Mouse (Mus musculus) embryonic stem cell, embryonic (primary cell): ENCODE data around the gene Grm7.

ENCODE experiments used
- CTCF ChIA-PET, 4 experiments: fragments of 300-600 bp in 2 of 4; fragments of 350-600 bp in 2 of 4; sonication (Branson Sonifier 250); formaldehyde crosslinking; loops; one replicate each; lab custom pipeline; 2022; ENCODE audit warnings: inconsistent platforms in 2 of 4; lab: Charles Lee
- POLR2A ChIA-PET, 4 experiments: fragments of 300-600 bp in 2 of 4; fragments of 350-600 bp in 2 of 4; sonication (Branson Sonifier 250); formaldehyde crosslinking; loops; one replicate each; lab custom pipeline; 2022; ENCODE audit warnings: antibody characterized with exemption in 4 of 4, inconsistent platforms in 1 of 4; lab: Charles Lee

The Grm7 gene

GRCm38 (mm10) chr6:111486081-111486480 lies 840.7 kb downstream of the Grm7 start:
- CTCF ChIA-PET, result no interaction called here
- POLR2A ChIA-PET, result interaction anchor here in 1 of 4 experiments (0.7 kb wide), 1 partner anchor 40 kb away, joined by 3 read pairs; no protein-coding TSS in a partner anchor

DNA sequence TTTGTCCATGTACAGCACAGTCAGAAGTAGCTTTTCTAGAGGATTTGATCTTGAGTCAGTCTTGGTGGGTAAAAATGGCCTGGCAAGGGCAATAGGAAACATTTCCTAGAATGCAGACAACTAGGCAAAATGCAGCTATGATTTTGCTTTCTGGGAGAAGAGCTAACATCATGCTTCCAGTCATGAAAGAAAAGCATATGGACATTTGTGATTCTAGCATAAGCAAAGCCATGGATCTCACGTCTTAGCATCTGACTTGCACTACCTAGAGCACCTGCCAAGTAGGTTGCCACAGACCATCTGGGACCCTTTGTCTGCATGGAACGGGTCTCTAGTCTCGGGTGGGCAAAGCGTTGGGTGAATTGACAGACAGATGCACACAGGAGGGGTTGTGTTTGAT lies 842.2 kb downstream of the Grm7 start:
- ChIA-PET POLR2A (no interaction called here), CTCF (no interaction called here)

DNA sequence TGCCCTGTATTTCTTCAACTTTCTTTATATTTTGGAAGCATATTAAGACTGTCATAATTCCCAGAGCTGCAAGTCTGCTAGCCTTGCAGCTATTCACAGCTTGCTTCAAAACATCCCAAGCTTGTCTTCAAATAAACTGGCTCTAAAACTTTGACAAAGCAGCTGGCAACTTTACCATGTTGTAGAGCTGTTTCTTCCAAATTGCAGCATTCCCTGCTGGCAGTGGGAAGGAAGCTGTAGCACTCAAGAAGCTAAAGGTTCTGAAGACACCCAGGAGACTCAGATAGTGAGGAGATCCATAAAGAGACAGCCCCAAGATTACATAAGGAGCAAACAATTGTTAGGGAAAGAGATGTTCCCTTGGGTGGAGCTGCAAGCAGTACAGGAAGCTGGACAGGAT lies 846.8 kb downstream of the Grm7 start:
- POLR2A ChIA-PET, result interaction anchor here in 3 of 4 experiments (0.6 to 0.7 kb wide), 4 partner anchors 10 to 120 kb away, joined by 3 to 5 read pairs (median 3); no protein-coding TSS in a partner anchor

GRCm38 (mm10) chr6:111499542-111499941 lies 854.2 kb downstream of the Grm7 start:
- ChIA-PET CTCF (no interaction called here), POLR2A (no interaction called here)

More for the DNA sequence above, 846.8 kb downstream of the Grm7 start:
- CTCF ChIA-PET, result interaction anchor here in 1 of 4 experiments (0.7 kb wide), 1 partner anchor 192 kb away, joined by 9 read pairs; no protein-coding TSS in a partner anchor

- ChIA-PET CTCF (interaction anchor here in 2 of 4 experiments (0.6 to 0.7 kb wide), 2 partner anchors 45 to 287 kb away, joined by 3 to 4 read pairs; no protein-coding TSS in a partner anchor), POLR2A (no interaction called here)
Observed at GRCm38 (mm10) chr6:111510768-111511459, 865.5 kb downstream of the Grm7 start.

DNA sequence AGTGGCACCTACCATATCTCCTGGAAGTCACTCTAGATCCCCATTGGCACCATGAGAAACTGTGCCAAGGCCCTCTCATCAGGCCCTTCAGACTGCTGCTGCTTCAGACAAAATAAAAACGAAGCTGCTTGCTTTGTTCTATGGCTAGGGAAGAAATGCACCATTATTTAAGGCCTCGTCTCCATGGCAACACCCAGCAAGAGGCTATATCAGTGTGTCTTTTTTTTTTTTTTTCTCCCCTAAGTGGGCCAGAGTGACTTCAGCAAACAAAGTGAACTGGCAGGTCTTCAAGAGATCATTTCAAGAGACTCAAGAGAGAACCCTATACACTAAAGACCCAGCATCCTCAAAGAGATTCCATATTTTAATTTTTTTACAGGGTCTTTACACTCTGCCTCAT lies 867.0 kb downstream of the Grm7 start:
- CTCF ChIA-PET, result no interaction called here

GRCm38 (mm10) chr6:111521229-111521628 lies 875.8 kb downstream of the Grm7 start:
- ChIA-PET POLR2A (no interaction called here), CTCF (no interaction called here)

More for the DNA sequence above, 867.0 kb downstream of the Grm7 start:
- POLR2A ChIA-PET, result no interaction called here

DNA sequence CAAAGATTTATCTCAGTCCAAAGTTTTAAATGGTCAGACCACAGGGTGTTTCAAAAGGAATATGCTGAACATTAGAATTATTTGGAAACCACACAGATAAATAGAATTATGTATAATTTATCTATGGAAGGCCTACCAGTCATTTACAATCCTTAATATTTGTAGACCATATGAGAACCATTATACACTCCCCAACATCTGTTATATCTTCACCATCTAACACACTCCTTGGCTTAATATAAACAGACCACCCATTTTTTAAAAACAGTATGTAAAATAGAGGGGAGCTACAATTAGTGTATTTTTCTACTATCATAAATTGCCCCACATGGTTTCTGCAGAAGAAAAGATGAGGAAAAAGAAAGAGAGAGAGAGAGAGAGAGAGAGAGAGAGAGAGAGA lies 876.7 kb downstream of the Grm7 start:
- CTCF ChIA-PET, result no interaction called here
- POLR2A ChIA-PET, result no interaction called here

GRCm38 (mm10) chr6:111529985-111530384 lies 884.6 kb downstream of the Grm7 start:
- CTCF ChIA-PET, result no interaction called here

GRCm38 (mm10) chr6:111558588-111558987 lies 913.2 kb downstream of the Grm7 start:
- CTCF ChIA-PET, result no interaction called here
- POLR2A ChIA-PET, result no interaction called here

More at GRCm38 (mm10) chr6:111529985-111530384, 884.6 kb downstream of the Grm7 start:
- POLR2A ChIA-PET, result no interaction called here

DNA sequence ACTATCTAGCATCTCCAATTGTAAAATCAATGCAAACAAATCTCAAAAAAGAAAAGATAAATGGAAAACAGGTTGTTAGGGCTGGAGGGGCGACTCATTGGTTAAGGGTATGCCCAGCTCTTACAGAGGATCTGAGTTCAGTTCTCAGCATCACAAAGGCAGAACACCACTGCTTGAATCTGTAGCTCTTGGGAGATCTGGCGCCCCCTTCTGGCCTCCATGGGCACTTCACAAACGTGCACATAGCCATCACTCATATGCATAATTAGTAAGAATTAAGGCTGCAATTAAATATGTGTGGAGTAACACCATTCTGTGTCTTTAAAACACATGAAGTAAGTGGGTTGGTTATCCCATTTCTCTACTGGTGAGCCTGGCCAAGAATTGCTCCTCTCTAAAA lies 914.1 kb downstream of the Grm7 start:
- POLR2A ChIA-PET, result no interaction called here
- CTCF ChIA-PET, result interaction anchor here in 3 of 4 experiments (0.5 to 0.6 kb wide), 3 partner anchors 28 to 146 kb away, joined by 3 to 5 read pairs (median 4); no protein-coding TSS in a partner anchor

- POLR2A ChIA-PET, result no interaction called here
- CTCF ChIA-PET, result no interaction called here
Observed at GRCm38 (mm10) chr6:111561347-111561746, 916.0 kb downstream of the Grm7 start.

DNA sequence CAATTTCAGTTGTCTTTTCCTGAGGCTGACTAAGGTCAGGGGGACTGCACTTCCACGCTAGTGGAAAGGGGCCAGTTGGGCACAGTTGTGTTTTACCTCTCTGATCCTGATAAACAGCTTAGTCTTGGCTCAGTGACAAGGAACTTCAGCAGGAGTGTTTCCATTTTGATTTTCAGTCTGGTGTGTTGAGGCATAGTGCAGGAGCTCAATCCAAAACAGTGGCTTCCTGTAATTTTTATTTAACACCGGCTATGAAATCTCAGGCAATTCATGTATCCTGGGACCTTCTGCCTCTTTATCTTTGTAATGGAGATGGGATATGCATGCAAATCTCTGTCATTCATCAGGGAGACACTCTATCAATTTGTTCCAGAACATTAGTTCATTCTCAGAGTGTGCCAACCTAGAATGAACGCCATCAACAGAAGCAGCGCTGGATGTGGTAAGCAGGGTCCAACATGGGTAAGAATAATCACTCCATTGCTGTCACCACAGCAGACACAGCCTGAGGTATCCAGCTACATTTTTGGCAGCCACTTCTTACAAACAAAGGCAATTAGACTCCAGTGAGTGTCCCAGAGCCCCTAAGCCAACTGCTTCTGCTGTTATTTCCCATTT lies 926.2 kb downstream of the Grm7 start:
- POLR2A ChIA-PET, result no interaction called here

DNA sequence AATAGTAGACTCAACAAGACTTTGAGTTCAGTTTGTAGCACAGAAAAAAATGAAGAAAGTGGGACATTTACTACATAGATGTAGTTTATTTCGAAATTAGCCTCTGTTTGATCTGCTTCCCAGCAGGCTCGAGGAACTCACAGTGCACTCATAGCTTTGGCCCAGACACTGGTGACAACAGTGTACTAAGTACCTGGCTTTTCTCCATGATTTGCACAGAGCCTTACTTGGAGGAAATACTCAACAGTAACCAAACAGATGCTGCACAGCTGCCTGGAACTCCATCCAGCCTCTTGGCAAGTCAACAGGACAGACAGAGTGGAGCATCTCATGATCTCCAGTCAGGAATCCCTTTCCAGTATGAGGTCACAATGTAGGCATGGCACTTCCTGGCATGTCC lies 939.5 kb downstream of the Grm7 start:
- CTCF ChIA-PET, result no interaction called here
- POLR2A ChIA-PET, result no interaction called here

More for the DNA sequence above, 926.2 kb downstream of the Grm7 start:
- CTCF ChIA-PET, result no interaction called here

DNA sequence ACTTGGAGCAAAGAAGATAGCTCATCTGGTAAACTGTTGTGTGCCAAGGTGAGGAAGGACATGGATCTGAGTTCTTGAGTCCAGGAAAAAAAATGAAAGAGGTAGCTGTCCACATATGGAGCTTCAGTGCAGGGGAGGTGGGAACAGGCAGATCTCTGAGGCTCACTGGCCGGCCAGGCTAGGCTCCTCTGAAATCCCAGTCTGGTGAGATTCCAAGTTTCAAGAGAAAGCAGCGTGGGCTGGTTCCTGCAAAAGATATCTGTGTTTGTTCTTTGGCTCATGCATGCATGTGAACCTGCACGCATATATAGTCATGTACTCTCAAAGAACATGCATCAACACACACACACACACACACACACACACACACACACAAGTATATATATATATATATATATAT lies 942.2 kb downstream of the Grm7 start:
- CTCF ChIA-PET, result interaction anchor here in 1 of 4 experiments (0.6 kb wide), 1 partner anchor 28 kb away, joined by 3 read pairs; no protein-coding TSS in a partner anchor
- POLR2A ChIA-PET, result no interaction called here

DNA sequence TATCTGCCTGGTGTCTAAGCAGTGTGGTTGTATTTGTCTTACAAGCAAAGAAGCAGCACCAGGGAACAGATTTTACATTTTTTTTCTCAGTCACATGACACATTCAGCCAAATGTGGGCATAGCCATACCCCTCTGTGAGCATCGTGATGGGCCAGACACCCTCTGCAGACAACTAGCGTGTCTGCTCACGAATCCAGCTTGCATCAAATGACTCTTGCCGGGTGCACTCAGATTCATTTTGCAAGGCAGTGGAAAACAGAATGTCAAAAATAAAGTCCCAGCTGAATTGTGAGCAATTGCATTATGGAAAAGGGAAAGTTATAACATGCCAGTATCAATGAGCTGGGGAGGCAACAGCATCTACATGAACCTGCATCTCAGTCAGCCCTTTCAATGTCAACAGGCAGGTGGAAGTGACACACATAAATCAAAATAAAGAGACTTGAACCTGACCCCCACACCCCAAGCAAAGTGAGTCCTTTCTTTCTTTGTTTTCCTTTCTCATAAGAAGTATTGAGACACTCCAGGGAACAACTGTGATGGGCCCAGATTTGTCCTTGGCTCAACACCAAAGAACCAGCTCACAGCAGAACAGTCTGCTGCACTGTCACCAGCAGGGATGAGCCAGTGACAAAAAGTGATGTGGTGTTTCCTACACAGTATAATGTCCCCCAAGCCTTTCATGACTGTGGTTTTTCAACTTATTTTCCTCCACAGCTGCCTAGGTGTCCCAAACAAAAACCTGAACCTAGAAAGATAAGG lies 956.7 kb downstream of the Grm7 start:
- CTCF ChIA-PET, result no interaction called here

DNA sequence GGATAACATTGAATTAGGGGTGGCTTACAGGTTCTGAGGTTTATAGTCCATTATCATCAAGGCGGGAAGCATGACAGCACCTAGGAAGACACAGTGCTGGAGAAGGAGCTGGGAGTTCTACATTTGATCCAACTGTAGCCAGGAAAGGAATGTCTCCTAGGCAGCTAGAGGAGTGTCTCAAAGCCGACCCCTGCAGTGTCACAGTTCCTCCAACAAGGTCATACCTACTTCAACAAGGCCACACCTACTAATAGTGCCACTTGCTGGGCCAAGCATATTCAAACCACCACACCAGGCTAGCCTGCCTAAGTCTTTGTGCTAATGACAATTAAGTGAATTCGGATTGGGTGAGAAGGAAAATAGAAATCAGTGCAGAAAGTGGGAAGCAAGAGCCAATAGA lies 965.0 kb downstream of the Grm7 start:
- ChIA-PET CTCF (no interaction called here), POLR2A (no interaction called here)

More for the DNA sequence above, 956.7 kb downstream of the Grm7 start:
- POLR2A ChIA-PET, result no interaction called here

DNA sequence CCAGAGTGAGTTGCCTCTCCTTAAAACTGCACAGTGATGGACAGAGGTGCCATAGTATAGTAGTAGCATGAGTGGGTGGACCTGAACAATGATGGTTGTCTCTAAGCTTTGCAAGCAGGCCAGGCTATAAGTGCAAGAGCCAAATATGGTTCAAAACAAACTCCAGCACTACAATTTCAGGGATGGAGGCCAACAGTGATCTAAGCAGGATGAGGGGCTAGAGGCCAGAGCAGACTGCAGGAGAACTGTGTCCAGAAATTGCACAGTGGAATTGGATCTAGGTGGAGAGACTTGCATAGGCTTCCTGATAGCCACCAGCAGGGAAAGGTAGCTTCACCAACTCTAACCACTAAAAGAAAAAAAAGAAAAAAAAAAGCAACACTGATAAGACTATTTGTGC lies 968.5 kb downstream of the Grm7 start:
- POLR2A ChIA-PET, result no interaction called here
- CTCF ChIA-PET, result no interaction called here
